Comparison of ENCODE assay signal across 8 mouse cellular contexts in the genomic region with DNA sequence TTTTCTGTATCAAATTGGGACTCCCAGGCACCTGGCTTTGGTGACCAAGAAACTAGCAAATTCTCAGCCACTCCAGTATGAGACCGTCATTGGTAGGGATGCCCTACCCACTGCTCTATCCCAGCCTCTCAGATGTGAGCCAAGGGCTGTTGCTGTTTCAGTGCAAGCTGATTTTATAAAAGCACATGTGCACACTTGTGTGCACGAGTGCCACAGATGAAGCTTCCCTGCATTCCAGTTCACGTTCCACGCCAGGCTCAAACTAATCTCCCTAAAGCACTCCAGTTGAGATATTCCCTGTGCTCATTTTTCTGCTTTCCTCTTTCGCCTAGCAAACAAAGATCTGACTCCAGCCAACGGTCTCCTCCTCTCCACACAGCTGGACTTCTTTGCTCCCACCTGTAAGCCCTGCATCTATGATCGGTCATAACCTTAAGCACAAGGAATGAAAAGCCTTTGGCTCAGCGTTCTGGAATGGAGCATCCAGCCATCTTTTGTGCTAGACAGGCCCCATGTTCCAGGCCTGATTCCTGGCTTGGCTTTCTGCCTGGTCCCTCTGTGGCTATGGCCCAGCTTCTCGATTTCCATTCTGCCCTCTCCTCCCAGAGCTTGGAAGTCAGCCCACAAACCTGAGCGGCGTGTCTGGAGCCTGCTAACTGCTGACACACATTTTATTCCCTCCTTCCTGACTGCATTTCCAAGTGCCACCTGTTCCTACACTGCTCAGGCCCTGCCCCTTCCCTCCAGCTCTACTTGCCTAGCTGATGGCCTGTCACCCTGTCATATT.
DNase-seq lines count a peak whose midpoint lies in the region; ATAC-seq lines count a peak whose summit lies in the region.

No protein-coding gene starts in this region.

- 0 out of 2 replicates have a peak overlapping the region, but pooled peaks have one; percentile 23 for H3K27ac ChIP-seq in forebrain, embryonic 14.5 days (ENCODE audit: low read depth, low read length)
- no peak overlapping the region for H3K27ac ChIP-seq in forebrain, embryonic 12.5 days
- peak overlapping the region; percentile 51; the same call in 1 of the 2 replicates for H3K27ac ChIP-seq in kidney, embryonic 14.5 days (ENCODE audit: low read depth, low read length)
- peak overlapping the region; percentile 50; the same call in 1 of the 2 replicates for H3K27ac ChIP-seq in limb, embryonic 10.5 days

- peak; percentile 91 for ATAC-seq in forebrain, embryonic 14.5 days
- no peak for ATAC-seq in forebrain, embryonic 12.5 days (ENCODE audit: low FRiP score)
- peak; percentile 75 for ATAC-seq in kidney, embryonic 14.5 days (ENCODE audit: low FRiP score, low TSS enrichment)

- no peaks in the 10 kb centered on the region for H3K9me3 ChIP-seq in forebrain, embryonic 14.5 days (replicated peaks; ENCODE audit: control insufficient read depth, low read length)
- H3K9me3 ChIP-seq in forebrain, embryonic 12.5 days: no peaks in the 10 kb centered on the region
- H3K9me3 ChIP-seq in kidney, embryonic 14.5 days (ENCODE audit: control insufficient read depth, low read length): no peaks in the 10 kb centered on the region
- no peaks in the 10 kb centered on the region for H3K9me3 ChIP-seq in limb, embryonic 10.5 days (replicated peaks)

- H3K36me3 ChIP-seq in forebrain, embryonic 14.5 days (ENCODE audit: control insufficient read depth, insufficient read depth, low read length): no peaks in the 10 kb centered on the region
- no peaks in the 10 kb centered on the region for H3K36me3 ChIP-seq in forebrain, embryonic 12.5 days (replicated peaks)
- H3K36me3 ChIP-seq in kidney, embryonic 14.5 days (ENCODE audit: control insufficient read depth, insufficient read depth, low read length): no peaks in the 10 kb centered on the region
- no peaks in the 10 kb centered on the region for H3K36me3 ChIP-seq in limb, embryonic 10.5 days

- H3K9ac ChIP-seq in forebrain, embryonic 14.5 days (ENCODE audit: low read length): no peak overlapping the region
- no peak overlapping the region for H3K9ac ChIP-seq in forebrain, embryonic 12.5 days
- H3K9ac ChIP-seq in kidney, embryonic 14.5 days (ENCODE audit: low read depth, low read length): no peak overlapping the region; the same call in 1 of the 2 replicates

- H3K4me1 ChIP-seq in forebrain, embryonic 14.5 days (ENCODE audit: control insufficient read depth, insufficient read depth, low read length): peaks cover 5% of the 10 kb centered on the region
- H3K4me1 ChIP-seq in forebrain, embryonic 12.5 days: no peaks in the 10 kb centered on the region
- H3K4me1 ChIP-seq in kidney, embryonic 14.5 days (ENCODE audit: control insufficient read depth, insufficient read depth, low read length): 0 out of 2 replicates have a peak, but pooled peaks cover 9% of the 10 kb centered on the region
- peaks cover 24% of the 10 kb centered on the region for H3K4me1 ChIP-seq in limb, embryonic 10.5 days

- peak; percentile 87 for DNase-seq in forebrain, embryonic 14.5 days (ENCODE audit: low spot score)
- DNase-seq in cerebellum, postnatal 25 days: peak; percentile 97 to 98
- DNase-seq in heart, adult 9 months (ENCODE audit: low spot score in 2 of 2): peak; percentile 70 to 82
- no peak for DNase-seq in limb, embryonic 10.5 days (ENCODE audit: low spot score)
- DNase-seq in right cerebral cortex, postnatal 10 days (ENCODE audit: low spot score in 2 of 2): peak; percentile 86 to 89
- no peak for DNase-seq in natural killer cell, adult 2 months (ENCODE audit: low spot score in 2 of 2)

- H3K4me3 ChIP-seq in forebrain, embryonic 14.5 days (ENCODE audit: low read depth, low read length): no peak overlapping the region
- H3K4me3 ChIP-seq in forebrain, embryonic 12.5 days (replicated peaks): no peak overlapping the region
- H3K4me3 ChIP-seq in kidney, embryonic 14.5 days (ENCODE audit: low read length): no peak overlapping the region
- H3K4me3 ChIP-seq in limb, embryonic 10.5 days: no peak overlapping the region

- WGBS in forebrain, embryonic 14.5 days: 55% methylated on average over 11 of the region's 11 CpGs
- WGBS in forebrain, embryonic 12.5 days: 76% methylated on average over 11 of the region's 11 CpGs
- 62% methylated on average over 11 of the region's 11 CpGs for WGBS in kidney, embryonic 14.5 days
- WGBS in limb, embryonic 10.5 days: 84% methylated on average over 11 of the region's 11 CpGs

- H3K4me2 ChIP-seq in forebrain, embryonic 14.5 days (ENCODE audit: low read length): no peak overlapping the region
- H3K4me2 ChIP-seq in forebrain, embryonic 12.5 days: no peak overlapping the region
- no peak overlapping the region for H3K4me2 ChIP-seq in kidney, embryonic 14.5 days (replicated peaks; ENCODE audit: low read depth, low read length)

- no peaks in the 10 kb centered on the region for H3K27me3 ChIP-seq in forebrain, embryonic 14.5 days (replicated peaks; ENCODE audit: control insufficient read depth, insufficient read depth, low read length)
- H3K27me3 ChIP-seq in forebrain, embryonic 12.5 days: no peaks in the 10 kb centered on the region
- no peaks in the 10 kb centered on the region for H3K27me3 ChIP-seq in kidney, embryonic 14.5 days (ENCODE audit: control insufficient read depth, insufficient read depth, low read length)
- no peaks in the 10 kb centered on the region for H3K27me3 ChIP-seq in limb, embryonic 10.5 days (ENCODE audit: low read depth, poor library complexity, severe bottlenecking)

Comparison
In these comparisons a context has a peak if more than half of its experiments do, and no peak if none do; other contexts are left out.
1. DNase-seq: peak in forebrain, embryonic 14.5 days (single experiment), cerebellum, postnatal 25 days (2 of 2), heart, adult 9 months (2 of 2) and right cerebral cortex, postnatal 10 days (2 of 2); none in limb, embryonic 10.5 days (single experiment) and natural killer cell, adult 2 months (0 of 2).